Mouse (Mus musculus) ES-E14 (cell line): Measurements from ENCODE around the gene Cfap299. TPM values are rescaled to one million over a fixed set of nuclear protein-coding genes. Genes with fewer than 3 reads are reported as not detected.

Experiments used
- DNase-seq: peaks from one replicate; pipeline ENCODE4 v3.0.0-alpha.2; 2013; ENCODE audit warnings: low read depth, low spot score
- H3K27ac ChIP-seq: 2 replicates; pipeline ENCODE4 v1.5.1; 2012; ENCODE audit warnings: low read depth, mild to moderate bottlenecking, low read length, moderate library complexity, mixed read lengths; ENCODE audit not compliant: poor library complexity, insufficient read depth, severe bottlenecking
- H3K36me3 ChIP-seq: 2 replicates; pipeline ENCODE4 v1.6.1; 2012; ENCODE audit warnings: mild to moderate bottlenecking, low read length, moderate library complexity, mixed read lengths; ENCODE audit not compliant: control insufficient read depth, poor library complexity, insufficient read depth, severe bottlenecking
- H3K4me1 ChIP-seq, 2 experiments: fragments of 150-350 bp in 1 of 2; sonication (generic) in 1 of 2; 2 replicates each; pipeline ENCODE4 v1.6.1; 2012; ENCODE audit warnings: low read length in 2 of 2, mild to moderate bottlenecking in 1 of 2, mixed read lengths in 1 of 2; ENCODE audit not compliant: control insufficient read depth in 2 of 2, insufficient read depth in 2 of 2, poor library complexity in 1 of 2
- H3K4me3 ChIP-seq, 2 experiments: fragments of 150-350 bp in 1 of 2; sonication (generic) in 1 of 2; 2 replicates each; pipeline ENCODE4 v1.5.1; 2012; ENCODE audit warnings: low read length in 2 of 2, low read depth in 1 of 2, mild to moderate bottlenecking in 1 of 2, mixed read lengths in 1 of 2; ENCODE audit not compliant: insufficient read depth in 1 of 2, poor library complexity in 1 of 2, severe bottlenecking in 1 of 2
- H3K9ac ChIP-seq: 2 replicates; pipeline ENCODE4 v1.6.1; 2012; ENCODE audit warnings: low read depth, mild to moderate bottlenecking, low read length, mixed read lengths; ENCODE audit not compliant: poor library complexity, insufficient read depth, severe bottlenecking
- H3K9me3 ChIP-seq: fragments of 150-350 bp; sonication (generic); 2 replicates; pipeline ENCODE4 v1.6.1; 2012; ENCODE audit warnings: low read depth, mild to moderate bottlenecking, low read length; ENCODE audit not compliant: control insufficient read depth, insufficient read depth
- CHD2 ChIP-seq: IDR thresholded peaks from 2 replicates; pipeline ENCODE4 v1.6.1; 2014; ENCODE audit warnings: mild to moderate bottlenecking, low read depth, low read length, inconsistent platforms
- HCFC1 ChIP-seq: IDR thresholded peaks from 2 replicates; pipeline ENCODE4 v1.6.1; 2012; ENCODE audit warnings: low read length, inconsistent platforms, borderline replicate concordance; ENCODE audit not compliant: insufficient read depth
- MAFK ChIP-seq: IDR thresholded peaks from 2 replicates; pipeline ENCODE4 v1.6.1; 2014; ENCODE audit warnings: mild to moderate bottlenecking, low read depth, low read length, inconsistent platforms; ENCODE audit not compliant: insufficient read depth
- ZC3H11A ChIP-seq: IDR thresholded peaks from 2 replicates; pipeline ENCODE4 v1.6.1; 2012; ENCODE audit warnings: low read depth, mild to moderate bottlenecking, inconsistent platforms, low read length, borderline replicate concordance
- ZNF384 ChIP-seq: IDR thresholded peaks from 2 replicates; pipeline ENCODE4 v1.6.1; 2012; ENCODE audit warnings: low read depth, low read length, inconsistent platforms
- in situ Hi-C, 2 experiments: fragments of 600-800 bp; cut with MboI; formaldehyde crosslinking; loops; one replicate each; pipeline ENCODE4 v1.15.1; 2025; ENCODE audit warnings: low sequenced_read_pairs in 2 of 2, inconsistent platforms in 1 of 2; ENCODE audit not compliant: unreplicated experiment in 2 of 2
- total RNA-seq: library from RNA; depleted of rRNA; stranded (reverse); fragments of 300-350 nt; gene quantifications from 2 replicates; pipeline ENCODE4 v1.2.3, GENCODE M21; 2012

Cfap299 gene
- total RNA-seq, 1 experiment = not detected

- Histone ChIP-seq H3K4me3 (no peak overlapping the region), H3K27ac (no peak overlapping the region), H3K36me3 (no peaks in the 10 kb centered on the region), H3K4me1 (peaks cover 5 to 7% of the 10 kb centered on the region in 2 experiments; a peak in 2 of 4 replicates), H3K9ac (no peak overlapping the region), H3K9me3 (no peaks in the 10 kb centered on the region)
- DNase-seq = no peak
- in situ Hi-C loops = loop anchor here in 1 of 2 experiments (25.0 kb wide), 1 partner anchor 101 kb away; no protein-coding TSS in a partner anchor
- no peak for TF ChIP-seq ZC3H11A
- TF ChIP-seq MAFK = no peak
- no peak for TF ChIP-seq ZNF384
- no peak for TF ChIP-seq CHD2
- no peak for TF ChIP-seq HCFC1
Observed at GRCm38 (mm10) chr5:98562806-98563205, 233.7 kb downstream of the Cfap299 start.

GRCm38 (mm10) chr5:98563801-98564200 is 234.7 kb downstream of the Cfap299 start:
- peaks cover 5 to 7% of the 10 kb centered on the region in 2 experiments; a peak in 2 of 4 replicates for H3K4me1 ChIP-seq
- H3K4me3 ChIP-seq = no peak overlapping the region
- no peaks in the 10 kb centered on the region for H3K36me3 ChIP-seq
- no peak overlapping the region for H3K27ac ChIP-seq
- in situ Hi-C loops = loop anchor here in 1 of 2 experiments (25.0 kb wide), 1 partner anchor 102 kb away; no protein-coding TSS in a partner anchor
- no peak overlapping the region for H3K9ac ChIP-seq
- H3K9me3 ChIP-seq = no peaks in the 10 kb centered on the region
- no peak for DNase-seq
- TF ChIP-seq HCFC1 (no peak), ZC3H11A (no peak), MAFK (no peak), ZNF384 (no peak), CHD2 (no peak)

- no peaks in the 10 kb centered on the region for H3K36me3 ChIP-seq
- in situ Hi-C loops = loop anchor here in 1 of 2 experiments (25.0 kb wide), 1 partner anchor 104 kb away; no protein-coding TSS in a partner anchor
- no peak overlapping the region for H3K27ac ChIP-seq
- H3K9me3 ChIP-seq = no peaks in the 10 kb centered on the region
- DNase-seq = peak; percentile 36
- no peak for TF ChIP-seq CHD2
- no peak for TF ChIP-seq MAFK
- no peak for TF ChIP-seq ZNF384
- no peak for TF ChIP-seq ZC3H11A
- no peak for TF ChIP-seq HCFC1
- no peak overlapping the region for H3K4me3 ChIP-seq
- no peak overlapping the region for H3K9ac ChIP-seq
- H3K4me1 ChIP-seq = peaks cover 5 to 9% of the 10 kb centered on the region in 2 experiments; a peak in 2 of 4 replicates
Observed at GRCm38 (mm10) chr5:98566461-98567193, 237.5 kb downstream of the Cfap299 start.

- no peak for DNase-seq
- in situ Hi-C loops = loop anchor here in 1 of 2 experiments (25.0 kb wide), 1 partner anchor 106 kb away; no protein-coding TSS in a partner anchor
- Histone ChIP-seq H3K9ac (no peak overlapping the region), H3K36me3 (no peaks in the 10 kb centered on the region), H3K9me3 (no peaks in the 10 kb centered on the region), H3K27ac (no peak overlapping the region), H3K4me3 (no peak overlapping the region), H3K4me1 (peaks cover 5 to 7% of the 10 kb centered on the region in 2 experiments; a peak in 2 of 4 replicates)
- no peak for TF ChIP-seq MAFK
- TF ChIP-seq ZNF384 = no peak
- TF ChIP-seq HCFC1 = no peak
- TF ChIP-seq ZC3H11A = no peak
- no peak for TF ChIP-seq CHD2
Observed at GRCm38 (mm10) chr5:98568481-98568880, 239.4 kb downstream of the Cfap299 start.
